Mouse (Mus musculus): ENCODE results near the gene Ranbp3. TPM values are rescaled to one million over a fixed set of nuclear protein-coding genes. Genes with fewer than 3 reads are reported as not detected.
A peak's percentile ranks its signal among the peaks of the same experiment; 100 is the strongest.

Ranbp3 gene
- polyA plus RNA-seq, 1 experiment from 2014 or later, result 40.8 TPM

- H3K4me1 ChIP-seq (replicated peaks), result peaks cover 50% of the 10 kb centered on the region
- ATAC-seq (ENCODE audit: insufficient read depth), result no peak
- no peaks in the 10 kb centered on the region for H3K9me3 ChIP-seq (replicated peaks)
- no peak overlapping the region for H3K9ac ChIP-seq
- H3K36me3 ChIP-seq (replicated peaks), result no peaks in the 10 kb centered on the region
- peak overlapping the region; percentile 48 for H3K4me2 ChIP-seq
- no peak overlapping the region for H3K27ac ChIP-seq (replicated peaks)
- H3K4me3 ChIP-seq (replicated peaks), result no peak overlapping the region
- peaks cover 88% of the 10 kb centered on the region for H3K27me3 ChIP-seq
- 10% methylated on average over 36 of the region's 36 CpGs for WGBS (ENCODE audit: insufficient replicate concordance)
Measured at GRCm38 (mm10) chr17:56754271-56755185, 81.4 kb downstream of the Ranbp3 start.

DNA sequence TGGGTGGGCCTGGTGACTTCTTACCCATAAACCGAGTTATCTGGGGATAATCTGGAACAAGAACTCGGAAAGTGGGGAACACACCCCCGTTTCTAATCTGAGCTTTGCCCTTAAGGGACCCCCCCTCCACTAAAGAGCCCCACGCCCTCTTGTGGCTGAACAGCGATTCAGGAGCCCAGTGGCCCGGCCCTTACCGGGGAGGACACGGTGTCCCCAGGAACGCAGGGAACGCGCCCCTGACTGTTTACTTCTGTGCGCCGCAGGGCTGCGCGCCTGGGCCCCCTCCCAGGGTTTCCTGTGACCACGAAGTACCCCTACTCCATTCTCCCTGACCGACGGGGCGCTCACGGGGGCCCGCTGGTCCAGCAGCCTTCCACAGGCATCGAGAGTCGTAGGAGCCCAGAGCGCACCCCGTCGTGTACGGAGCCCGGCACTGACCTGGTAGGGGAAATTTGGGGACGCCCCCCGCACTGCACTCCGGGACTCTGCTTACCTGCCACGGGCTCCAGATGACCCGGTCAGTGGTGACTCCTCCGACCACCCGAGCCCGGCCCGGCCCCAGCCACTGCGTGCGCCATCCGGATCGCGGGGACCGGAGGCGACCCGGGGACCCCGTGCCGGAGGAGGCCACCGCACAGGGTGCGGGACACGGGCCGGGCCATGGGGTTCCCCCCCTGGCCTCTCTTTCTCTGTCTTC is 83.8 kb downstream of the Ranbp3 start:
- peak overlapping the region; percentile 96 for H3K4me2 ChIP-seq
- H3K9me3 ChIP-seq (replicated peaks), result no peaks in the 10 kb centered on the region
- H3K9ac ChIP-seq, result peak overlapping the region; percentile 51; the same call in 1 of the 2 replicates
- 1% methylated on average over 51 of the region's 51 CpGs for WGBS (ENCODE audit: insufficient replicate concordance)
- H3K27ac ChIP-seq (replicated peaks), result no peak overlapping the region; the same call in 1 of the 2 replicates
- no peaks in the 10 kb centered on the region for H3K36me3 ChIP-seq (replicated peaks)
- peaks cover 66% of the 10 kb centered on the region for H3K4me1 ChIP-seq (replicated peaks)
- peaks cover 73% of the 10 kb centered on the region for H3K27me3 ChIP-seq
- H3K4me3 ChIP-seq (replicated peaks), result peak overlapping the region; percentile 57
- ATAC-seq (ENCODE audit: insufficient read depth), result peak; percentile 4; the same call in 1 of the 2 replicates

- ATAC-seq (ENCODE audit: insufficient read depth), result peak; percentile 50
- H3K27me3 ChIP-seq, result peaks cover 65% of the 10 kb centered on the region
- no peaks in the 10 kb centered on the region for H3K36me3 ChIP-seq (replicated peaks)
- WGBS (ENCODE audit: insufficient replicate concordance), result under 1% methylated on average over 47 of the region's 48 CpGs
- peak within 1 kb of the TSS; percentile 96 for H3K4me2 ChIP-seq
- H3K4me3 ChIP-seq (replicated peaks), result peak within 1 kb of the TSS; percentile 57
- no peaks in the 10 kb centered on the region for H3K9me3 ChIP-seq (replicated peaks)
- peaks cover 68% of the 10 kb centered on the region for H3K4me1 ChIP-seq (replicated peaks)
- peak within 1 kb of the TSS; percentile 51; the same call in 1 of the 2 replicates for H3K9ac ChIP-seq
- H3K27ac ChIP-seq (replicated peaks), result peak within 1 kb of the TSS; percentile 74
Measured at GRCm38 (mm10) chr17:56757416-56758123, 84.5 kb downstream of the Ranbp3 start, which contains the start of gene Nrtn. Gene Nrtn, minus strand, starts transcription at chr17:56757530.

GRCm38 (mm10) chr17:56758132-56758531 is 85.0 kb downstream of the Ranbp3 start:
- Histone ChIP-seq H3K4me1 (replicated peaks) (peaks cover 74% of the 10 kb centered on the region), H3K9ac (no peak overlapping the region), H3K36me3 (replicated peaks) (no peaks in the 10 kb centered on the region), H3K9me3 (replicated peaks) (no peaks in the 10 kb centered on the region), H3K27ac (replicated peaks) (peak overlapping the region; percentile 74; the same call in 1 of the 2 replicates), H3K27me3 (peaks cover 60% of the 10 kb centered on the region), H3K4me3 (replicated peaks) (peak overlapping the region; percentile 57; the same call in 1 of the 2 replicates), H3K4me2 (peak overlapping the region; percentile 96)
- WGBS (ENCODE audit: insufficient replicate concordance), result 5% methylated on average over 12 of the region's 12 CpGs
- 0 out of 2 replicates have a peak, but pooled peaks have one; percentile 2 for ATAC-seq (ENCODE audit: insufficient read depth)

DNA sequence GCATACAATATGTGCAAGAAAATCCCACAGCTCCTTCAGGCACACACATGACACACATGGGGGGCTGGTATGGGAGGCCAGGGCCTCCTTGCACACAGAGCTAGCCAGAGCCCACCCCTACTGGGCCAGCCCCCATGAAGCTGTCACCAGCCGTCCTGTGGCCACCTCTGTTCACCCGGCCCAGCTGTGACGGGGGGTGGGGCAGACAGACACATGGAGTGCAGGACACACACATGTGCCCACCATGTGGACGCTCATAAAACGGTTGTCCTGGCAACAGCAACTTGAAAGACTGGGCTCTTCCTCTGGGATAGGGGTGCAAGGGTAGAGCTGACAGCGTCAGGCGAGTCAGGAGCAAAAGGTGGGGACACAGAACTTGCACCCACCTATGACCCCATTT is 86.2 kb downstream of the Ranbp3 start:
- ATAC-seq (ENCODE audit: insufficient read depth), result no peak
- Histone ChIP-seq H3K27me3 (peaks cover 48% of the 10 kb centered on the region), H3K4me3 (replicated peaks) (no peak overlapping the region), H3K4me1 (replicated peaks) (peaks cover 84% of the 10 kb centered on the region), H3K4me2 (no peak overlapping the region), H3K9me3 (replicated peaks) (no peaks in the 10 kb centered on the region), H3K36me3 (replicated peaks) (no peaks in the 10 kb centered on the region), H3K27ac (replicated peaks) (no peak overlapping the region), H3K9ac (no peak overlapping the region)
- 64% methylated on average over 7 of the region's 7 CpGs for WGBS (ENCODE audit: insufficient replicate concordance)

GRCm38 (mm10) chr17:56761077-56761476 is 88.0 kb downstream of the Ranbp3 start:
- H3K4me1 ChIP-seq (replicated peaks), result peaks cover 84% of the 10 kb centered on the region
- peaks cover 30% of the 10 kb centered on the region for H3K27me3 ChIP-seq
- WGBS (ENCODE audit: insufficient replicate concordance), result 57% methylated on average over 3 of the region's 3 CpGs
- peak overlapping the region; percentile 96; the same call in 1 of the 2 replicates for H3K4me2 ChIP-seq
- no peaks in the 10 kb centered on the region for H3K36me3 ChIP-seq (replicated peaks)
- peak overlapping the region; percentile 64; the same call in 1 of the 2 replicates for H3K9ac ChIP-seq
- ATAC-seq (ENCODE audit: insufficient read depth), result no peak
- H3K4me3 ChIP-seq (replicated peaks), result no peak overlapping the region
- H3K27ac ChIP-seq (replicated peaks), result no peak overlapping the region
- H3K9me3 ChIP-seq (replicated peaks), result no peaks in the 10 kb centered on the region

Other genes starting within 250 kb of the Ranbp3 start
- 5.5 and 6.1 TPM in 2 replicates for gene Ptprs, start 196.8 kb upstream of the Ranbp3 start, polyA plus RNA-seq (2015; fragmentation: Nextera tagmentation; extraction: Ambion mirVana)
- gene Znrf4, start 160.9 kb upstream of the Ranbp3 start, polyA plus RNA-seq (2015; fragmentation: Nextera tagmentation; extraction: Ambion mirVana), result not detected in 2 replicates
- 0.12 and 0.15 TPM in 2 replicates for gene Gm20219, start 118.9 kb upstream of the Ranbp3 start, polyA plus RNA-seq (2015; fragmentation: Nextera tagmentation; extraction: Ambion mirVana)
- 31.2 and 34.8 TPM in 2 replicates for gene Safb2, start 88.7 kb upstream of the Ranbp3 start, polyA plus RNA-seq (2015; fragmentation: Nextera tagmentation; extraction: Ambion mirVana)
- 36.3 and 40.4 TPM in 2 replicates for gene Safb, start 88.5 kb upstream of the Ranbp3 start, polyA plus RNA-seq (2015; fragmentation: Nextera tagmentation; extraction: Ambion mirVana)
- 125 and 143 TPM in 2 replicates for gene 2410015M20Rik, start 63.5 kb upstream of the Ranbp3 start, polyA plus RNA-seq (2015; fragmentation: Nextera tagmentation; extraction: Ambion mirVana)
- 745 and 882 TPM in 2 replicates for gene Rpl36, start 59.9 kb upstream of the Ranbp3 start, polyA plus RNA-seq (2015; fragmentation: Nextera tagmentation; extraction: Ambion mirVana)
- 36.9 and 44.5 TPM in 2 replicates for gene Lonp1, start 46.4 kb upstream of the Ranbp3 start, polyA plus RNA-seq (2015; fragmentation: Nextera tagmentation; extraction: Ambion mirVana)
- gene Catsperd, start 45.2 kb upstream of the Ranbp3 start, polyA plus RNA-seq (2015; fragmentation: Nextera tagmentation; extraction: Ambion mirVana), result 0.30 and 0.44 TPM in 2 replicates
- 210 and 226 TPM in 2 replicates for gene Ndufa11, start 44.5 kb downstream of the Ranbp3 start, polyA plus RNA-seq (2015; fragmentation: Nextera tagmentation; extraction: Ambion mirVana)
- gene Vmac, start 44.7 kb downstream of the Ranbp3 start, polyA plus RNA-seq (2015; fragmentation: Nextera tagmentation; extraction: Ambion mirVana), result 2.4 and 2.6 TPM in 2 replicates
- 1.1 and 1.6 TPM in 2 replicates for gene Nrtn, start 84.2 kb downstream of the Ranbp3 start, polyA plus RNA-seq (2015; fragmentation: Nextera tagmentation; extraction: Ambion mirVana)
- 12.5 and 14.4 TPM in 2 replicates for gene Dus3l, start 91.5 kb downstream of the Ranbp3 start, polyA plus RNA-seq (2015; fragmentation: Nextera tagmentation; extraction: Ambion mirVana)
- 0.23 and 0.60 TPM in 2 replicates for gene Prr22, start 97.0 kb downstream of the Ranbp3 start, polyA plus RNA-seq (2015; fragmentation: Nextera tagmentation; extraction: Ambion mirVana)
- gene Rfx2, start 157.7 kb downstream of the Ranbp3 start, polyA plus RNA-seq (2015; fragmentation: Nextera tagmentation; extraction: Ambion mirVana), result 11.9 and 14.6 TPM in 2 replicates
- gene Acsbg2, start 201.2 kb downstream of the Ranbp3 start, polyA plus RNA-seq (2015; fragmentation: Nextera tagmentation; extraction: Ambion mirVana), result not detected in 2 replicates
- gene 1700061G19Rik, start 202.2 kb downstream of the Ranbp3 start, polyA plus RNA-seq (2015; fragmentation: Nextera tagmentation; extraction: Ambion mirVana), result 0.03 and 0.07 TPM in 2 replicates

All from liver, embryonic 15.5 days (tissue).